Mouse (Mus musculus): Measurements from ENCODE around the gene BC030499. TPM values are rescaled to one million over a fixed set of nuclear protein-coding genes. Genes with fewer than 3 reads are reported as not detected.

Gene BC030499
- polyA plus RNA-seq (2015; fragmentation: Nextera tagmentation; extraction: Ambion mirVana), result not detected in 2 replicates

GRCm38 (mm10) chr11:78290654-78291053, at the start of gene BC030499:
BC030499 (plus strand) TSS chr11:78290841.
- no peak within 1 kb of the TSS for H3K9ac ChIP-seq (replicated peaks; ENCODE audit: low read depth, low read length)
- ATAC-seq, result no peak
- H3K4me1 ChIP-seq (replicated peaks; ENCODE audit: control insufficient read depth, insufficient read depth, low read length), result no peaks in the 10 kb centered on the region
- H3K27me3 ChIP-seq (replicated peaks; ENCODE audit: control insufficient read depth, insufficient read depth, low read length), result no peaks in the 10 kb centered on the region
- no peak within 1 kb of the TSS for H3K4me3 ChIP-seq (replicated peaks; ENCODE audit: low read length)
- H3K36me3 ChIP-seq (ENCODE audit: control insufficient read depth, insufficient read depth), result peaks cover 34% of the 10 kb centered on the region
- H3K9me3 ChIP-seq (ENCODE audit: control insufficient read depth, low read length), result no peaks in the 10 kb centered on the region
- 97% methylated on average over 4 of the region's 4 CpGs for WGBS
- no peak within 1 kb of the TSS for H3K27ac ChIP-seq (ENCODE audit: low read length)
- no peak within 1 kb of the TSS for H3K4me2 ChIP-seq (ENCODE audit: low read length)

GRCm38 (mm10) chr11:78245261-78245626, 45.4 kb upstream of the BC030499 start:
- Histone ChIP-seq H3K4me1 (replicated peaks; ENCODE audit: control insufficient read depth, insufficient read depth, low read length) (peaks cover 31% of the 10 kb centered on the region), H3K4me2 (ENCODE audit: low read length) (peak overlapping the region; percentile 84), H3K9me3 (ENCODE audit: control insufficient read depth, low read length) (no peaks in the 10 kb centered on the region), H3K36me3 (ENCODE audit: control insufficient read depth, insufficient read depth) (no peaks in the 10 kb centered on the region), H3K27ac (ENCODE audit: low read length) (peak overlapping the region; percentile 97), H3K27me3 (replicated peaks; ENCODE audit: control insufficient read depth, insufficient read depth, low read length) (no peaks in the 10 kb centered on the region), H3K4me3 (replicated peaks; ENCODE audit: low read length) (peak overlapping the region; percentile 76), H3K9ac (replicated peaks; ENCODE audit: low read depth, low read length) (peak overlapping the region; percentile 77)
- 1% methylated on average over 19 of the region's 19 CpGs for WGBS
- no peak for ATAC-seq

DNA sequence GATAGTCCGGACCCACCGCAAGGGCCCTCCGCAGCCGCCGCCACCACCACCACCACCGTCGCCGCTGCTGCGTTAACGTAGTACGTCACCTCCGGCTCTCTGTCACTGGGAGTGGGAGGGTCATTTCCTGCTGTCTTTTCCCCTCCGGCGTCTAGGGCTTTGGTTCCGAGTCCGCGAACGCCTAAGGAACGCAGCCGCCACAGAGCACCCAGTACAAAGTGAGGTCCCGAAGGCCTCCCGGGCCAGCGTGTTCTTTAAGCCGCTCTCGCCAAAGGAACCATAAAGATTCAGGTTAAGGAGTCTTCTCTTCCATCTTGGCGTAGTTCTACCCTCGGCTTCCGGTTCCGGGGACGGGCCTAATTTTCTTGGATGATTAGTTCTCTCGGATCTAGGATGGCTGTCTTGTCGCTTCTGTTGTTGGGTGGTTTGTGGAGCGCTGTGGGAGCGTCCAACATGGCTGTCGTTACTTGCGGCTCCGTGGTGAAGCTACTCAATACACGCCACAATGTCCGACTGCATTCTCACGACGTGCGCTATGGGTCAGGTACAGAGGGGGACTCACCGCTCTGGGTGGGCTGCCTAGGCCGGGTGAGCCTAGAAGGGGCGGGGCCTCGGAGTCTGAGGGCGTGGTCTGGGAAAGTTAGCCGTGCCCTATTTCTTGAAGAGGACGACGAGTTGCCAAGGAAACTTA, 44.9 kb upstream of the BC030499 start, which contains the start of the genes Sdf2 and Supt6:
TSS of gene Sdf2 (plus strand) at position 120 of the 691 bp plus-strand sequence.
TSS of gene Supt6 (minus strand) at position 361 of the 691 bp plus-strand sequence.
- H3K9ac ChIP-seq (replicated peaks; ENCODE audit: low read depth, low read length), result peak within 1 kb of the TSS; percentile 77
- H3K36me3 ChIP-seq (ENCODE audit: control insufficient read depth, insufficient read depth), result no peaks in the 10 kb centered on the region
- peaks cover 31% of the 10 kb centered on the region for H3K4me1 ChIP-seq (replicated peaks; ENCODE audit: control insufficient read depth, insufficient read depth, low read length)
- WGBS, result 0% methylated on average over 50 of the region's 50 CpGs
- H3K4me2 ChIP-seq (ENCODE audit: low read length), result peak within 1 kb of the TSS; percentile 84
- H3K4me3 ChIP-seq (replicated peaks; ENCODE audit: low read length), result peak within 1 kb of the TSS; percentile 76
- ATAC-seq, result peak; percentile 97
- H3K27me3 ChIP-seq (replicated peaks; ENCODE audit: control insufficient read depth, insufficient read depth, low read length), result no peaks in the 10 kb centered on the region
- no peaks in the 10 kb centered on the region for H3K9me3 ChIP-seq (ENCODE audit: control insufficient read depth, low read length)
- H3K27ac ChIP-seq (ENCODE audit: low read length), result peak within 1 kb of the TSS; percentile 97

DNA sequence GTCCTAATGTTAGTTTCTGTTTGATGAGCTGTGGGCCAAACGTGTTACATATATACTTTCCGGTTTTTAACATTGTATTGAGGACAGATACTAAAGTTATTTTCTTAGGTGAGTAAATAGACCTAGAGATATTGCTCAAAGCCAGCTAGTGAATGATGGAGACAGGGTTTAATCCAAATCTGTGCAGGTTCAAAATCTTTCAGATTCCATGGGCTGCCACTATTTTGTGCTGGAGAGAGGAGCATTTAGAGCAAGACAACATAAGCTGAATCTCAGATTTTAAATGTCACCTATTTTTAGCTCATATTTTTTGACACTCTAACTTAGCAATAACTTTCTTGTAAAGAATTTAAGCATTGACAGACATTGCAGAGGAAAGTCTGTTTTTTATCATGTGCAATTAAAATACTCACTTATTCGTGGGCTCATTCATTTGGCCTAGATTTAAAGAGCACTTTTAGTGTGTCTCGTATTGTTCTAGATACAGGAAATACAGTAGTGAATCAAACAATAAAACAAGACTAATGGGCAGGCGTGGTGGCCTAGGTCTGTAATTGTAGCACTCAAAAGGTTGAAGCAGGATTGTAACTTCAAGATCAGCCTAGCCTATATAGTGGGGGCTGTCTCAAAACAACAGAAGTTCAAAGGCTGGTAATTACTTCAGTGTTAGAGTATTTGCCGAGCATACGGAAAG, 44.2 kb upstream of the BC030499 start:
- Histone ChIP-seq H3K4me3 (replicated peaks; ENCODE audit: low read length) (peak overlapping the region; percentile 76), H3K9me3 (ENCODE audit: control insufficient read depth, low read length) (no peaks in the 10 kb centered on the region), H3K9ac (replicated peaks; ENCODE audit: low read depth, low read length) (no peak overlapping the region), H3K36me3 (ENCODE audit: control insufficient read depth, insufficient read depth) (no peaks in the 10 kb centered on the region), H3K4me1 (replicated peaks; ENCODE audit: control insufficient read depth, insufficient read depth, low read length) (peaks cover 31% of the 10 kb centered on the region), H3K4me2 (ENCODE audit: low read length) (peak overlapping the region; percentile 61), H3K27ac (ENCODE audit: low read length) (peak overlapping the region; percentile 97), H3K27me3 (replicated peaks; ENCODE audit: control insufficient read depth, insufficient read depth, low read length) (no peaks in the 10 kb centered on the region)
- WGBS, result 54% methylated on average over 7 of the region's 7 CpGs
- ATAC-seq, result no peak

DNA sequence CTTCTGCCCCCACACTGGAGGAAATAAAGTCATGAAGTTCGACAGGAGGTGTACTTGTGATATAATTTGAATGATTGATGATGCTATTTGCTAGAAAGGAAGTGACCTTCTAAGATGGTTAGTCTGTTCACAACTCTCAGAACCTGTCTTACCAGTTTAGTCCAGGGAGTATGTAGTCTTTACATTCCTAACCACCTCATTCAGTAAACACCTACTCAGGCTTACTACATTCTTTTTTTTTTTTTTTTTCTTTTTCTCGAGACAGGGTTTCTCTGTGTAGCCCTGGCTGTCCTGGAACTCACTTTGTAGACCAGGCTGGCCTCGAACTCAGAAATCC, 43.7 kb upstream of the BC030499 start:
- Histone ChIP-seq H3K4me1 (replicated peaks; ENCODE audit: control insufficient read depth, insufficient read depth, low read length) (peaks cover 31% of the 10 kb centered on the region), H3K27ac (ENCODE audit: low read length) (no peak overlapping the region), H3K27me3 (replicated peaks; ENCODE audit: control insufficient read depth, insufficient read depth, low read length) (no peaks in the 10 kb centered on the region), H3K9me3 (ENCODE audit: control insufficient read depth, low read length) (no peaks in the 10 kb centered on the region), H3K9ac (replicated peaks; ENCODE audit: low read depth, low read length) (no peak overlapping the region), H3K4me2 (ENCODE audit: low read length) (peak overlapping the region; percentile 61), H3K4me3 (replicated peaks; ENCODE audit: low read length) (no peak overlapping the region), H3K36me3 (ENCODE audit: control insufficient read depth, insufficient read depth) (no peaks in the 10 kb centered on the region)
- no peak for ATAC-seq
- 66% methylated on average over 3 of the region's 3 CpGs for WGBS

DNA sequence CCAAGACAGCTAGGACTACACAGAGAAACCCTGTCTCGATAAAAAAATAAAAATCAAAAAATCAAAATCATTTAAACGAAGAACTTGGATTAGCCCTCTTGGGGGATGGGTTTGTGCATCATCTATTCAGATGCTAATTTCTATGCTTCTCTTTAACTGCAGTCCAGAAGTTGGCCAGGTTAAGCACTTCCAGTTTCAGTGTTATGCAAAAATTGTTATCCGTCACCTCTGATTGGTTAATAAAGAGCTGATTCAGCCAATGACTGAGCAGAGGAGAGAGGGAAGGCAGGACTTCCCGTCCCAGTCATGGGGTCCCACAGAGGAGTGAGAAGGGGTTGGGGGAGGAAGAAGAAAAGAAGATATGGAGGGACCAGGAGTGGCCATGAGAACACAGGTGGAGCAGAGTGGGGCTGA, 42.9 kb upstream of the BC030499 start:
- H3K4me1 ChIP-seq (replicated peaks; ENCODE audit: control insufficient read depth, insufficient read depth, low read length), result peaks cover 31% of the 10 kb centered on the region
- 57% methylated on average over 4 of the region's 4 CpGs for WGBS
- no peak for ATAC-seq

DNA sequence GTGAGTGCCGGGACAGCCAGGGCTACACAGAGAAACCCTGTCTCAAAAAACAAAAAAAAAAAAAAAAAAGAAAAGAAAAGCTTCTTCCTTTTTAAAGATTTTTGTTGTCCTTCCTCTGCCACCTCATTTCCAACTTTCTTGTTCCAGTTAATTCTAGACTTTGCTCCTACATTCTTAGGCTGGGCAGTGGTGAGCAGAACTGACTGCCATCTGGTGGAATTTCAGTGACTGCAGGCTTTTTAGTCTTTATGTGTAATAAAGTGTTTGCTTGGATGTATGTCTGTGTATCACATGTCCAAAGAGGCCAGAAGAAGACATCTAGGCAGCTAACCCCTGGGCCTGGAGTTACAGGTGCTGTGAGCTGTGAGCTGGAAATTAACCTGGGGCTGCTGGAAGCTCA, 34.0 kb upstream of the BC030499 start:
- WGBS, result 100% methylated on average over 1 of the region's 1 CpGs
- Histone ChIP-seq H3K36me3 (ENCODE audit: control insufficient read depth, insufficient read depth) (peaks cover 10% of the 10 kb centered on the region), H3K4me2 (ENCODE audit: low read length) (no peak overlapping the region), H3K27me3 (replicated peaks; ENCODE audit: control insufficient read depth, insufficient read depth, low read length) (peaks cover 4% of the 10 kb centered on the region; the same call in 1 of the 2 replicates), H3K9me3 (ENCODE audit: control insufficient read depth, low read length) (no peaks in the 10 kb centered on the region), H3K4me3 (replicated peaks; ENCODE audit: low read length) (no peak overlapping the region), H3K27ac (ENCODE audit: low read length) (no peak overlapping the region), H3K9ac (replicated peaks; ENCODE audit: low read depth, low read length) (no peak overlapping the region), H3K4me1 (replicated peaks; ENCODE audit: control insufficient read depth, insufficient read depth, low read length) (no peaks in the 10 kb centered on the region)
- ATAC-seq, result no peak

More for the DNA sequence above, 42.9 kb upstream of the BC030499 start:
- H3K9ac ChIP-seq (replicated peaks; ENCODE audit: low read depth, low read length), result no peak overlapping the region
- H3K4me3 ChIP-seq (replicated peaks; ENCODE audit: low read length), result no peak overlapping the region
- H3K36me3 ChIP-seq (ENCODE audit: control insufficient read depth, insufficient read depth), result no peaks in the 10 kb centered on the region
- no peak overlapping the region for H3K27ac ChIP-seq (ENCODE audit: low read length)
- no peaks in the 10 kb centered on the region for H3K9me3 ChIP-seq (ENCODE audit: control insufficient read depth, low read length)
- H3K4me2 ChIP-seq (ENCODE audit: low read length), result no peak overlapping the region
- no peaks in the 10 kb centered on the region for H3K27me3 ChIP-seq (replicated peaks; ENCODE audit: control insufficient read depth, insufficient read depth, low read length)

DNA sequence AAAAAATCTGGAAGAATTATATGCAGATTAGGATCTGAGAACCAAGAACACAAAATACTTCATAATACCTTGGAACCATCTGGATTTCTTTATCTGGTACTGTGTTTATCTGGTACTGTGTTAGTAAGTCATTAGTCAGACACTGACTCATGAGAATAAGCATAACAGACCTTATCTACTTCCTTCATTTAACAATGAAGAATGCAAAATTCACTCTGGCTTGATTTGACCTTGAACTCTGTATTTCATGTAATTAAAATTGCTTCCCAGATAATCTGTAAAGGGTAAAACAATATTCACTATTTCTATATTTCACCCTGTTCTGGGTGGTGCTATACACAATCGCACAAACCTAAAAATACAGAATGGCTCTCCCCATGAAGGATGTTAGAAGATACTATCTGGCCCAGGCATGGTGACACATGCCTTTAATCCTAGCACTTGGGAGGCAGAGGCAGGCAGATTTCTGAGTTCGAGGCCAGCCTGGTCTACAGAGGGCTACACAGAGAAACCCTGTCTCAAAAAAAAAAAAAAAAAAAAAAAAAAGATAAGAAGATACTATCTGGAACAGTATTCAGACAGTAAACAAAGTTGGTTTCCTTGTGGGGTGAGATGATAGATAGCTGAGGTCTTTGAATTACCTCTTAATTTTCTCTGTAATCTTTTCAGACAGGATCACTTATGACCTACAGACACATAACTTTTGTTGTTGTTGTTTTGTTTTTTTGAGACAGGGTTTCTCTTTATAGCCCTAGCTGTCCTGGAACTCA, 30.0 kb upstream of the BC030499 start:
- H3K27me3 ChIP-seq (replicated peaks; ENCODE audit: control insufficient read depth, insufficient read depth, low read length), result peaks cover 4% of the 10 kb centered on the region; the same call in 1 of the 2 replicates
- peak overlapping the region; percentile 95 for H3K4me3 ChIP-seq (replicated peaks; ENCODE audit: low read length)
- 0 out of 2 replicates have a peak, but pooled peaks cover 8% of the 10 kb centered on the region for H3K36me3 ChIP-seq (ENCODE audit: control insufficient read depth, insufficient read depth)
- no peak for ATAC-seq
- H3K9ac ChIP-seq (replicated peaks; ENCODE audit: low read depth, low read length), result no peak overlapping the region
- WGBS, result 95% methylated on average over 2 of the region's 2 CpGs
- peak overlapping the region; percentile 87 for H3K4me2 ChIP-seq (ENCODE audit: low read length)
- peaks cover 13% of the 10 kb centered on the region for H3K4me1 ChIP-seq (replicated peaks; ENCODE audit: control insufficient read depth, insufficient read depth, low read length)
- no peak overlapping the region for H3K27ac ChIP-seq (ENCODE audit: low read length)
- no peaks in the 10 kb centered on the region for H3K9me3 ChIP-seq (ENCODE audit: control insufficient read depth, low read length)
